Comparison of ENCODE assay signal across 8 mouse cellular contexts in genomic region chr5:121601547-121602299, GRCm38 (mm10). TPM values are rescaled to one million over a fixed set of nuclear protein-coding genes. Genes with fewer than 3 reads are reported as not detected.
DNase-seq lines count a peak whose midpoint lies in the region; ATAC-seq lines count a peak whose summit lies in the region.

No protein-coding gene starts in this region.

- 0 out of 2 replicates have a peak overlapping the region, but pooled peaks have one; percentile 16 for H3K4me3 ChIP-seq in embryonic facial prominence, embryonic 10.5 days
- no peak overlapping the region for H3K4me3 ChIP-seq in heart, embryonic 10.5 days
- no peak overlapping the region for H3K4me3 ChIP-seq in liver, embryonic 13.5 days (replicated peaks)

- no peaks in the 10 kb centered on the region for H3K36me3 ChIP-seq in embryonic facial prominence, embryonic 10.5 days (replicated peaks)
- H3K36me3 ChIP-seq in heart, embryonic 10.5 days: no peaks in the 10 kb centered on the region
- H3K36me3 ChIP-seq in liver, embryonic 13.5 days: no peaks in the 10 kb centered on the region

- no peak overlapping the region for H3K4me2 ChIP-seq in liver, embryonic 13.5 days

- no peak overlapping the region for H3K9ac ChIP-seq in liver, embryonic 13.5 days

- DNase-seq in CD4-positive helper T cell, adult 2 months (ENCODE audit: low read depth, low spot score): peak; percentile 79
- DNase-seq in adrenal gland, postnatal 14 days: peak; percentile 95
- DNase-seq in embryonic facial prominence, embryonic 10.5 days (ENCODE audit: low spot score): peak; percentile 86
- DNase-seq in heart, embryonic 10.5 days (ENCODE audit: low spot score): peak; percentile 91
- peak; percentile 96 for DNase-seq in kidney, postnatal 10 days
- DNase-seq in liver, embryonic 13.5 days: peak; percentile 74
- peak; percentile 91 for DNase-seq in ovary, postnatal 14 days (ENCODE audit: low spot score)
- DNase-seq in thymus, postnatal 10 days (ENCODE audit: low spot score in 2 of 2): peak; percentile 71 to 92

- ATAC-seq in liver, embryonic 13.5 days (ENCODE audit: low read depth): no peak

- WGBS in embryonic facial prominence, embryonic 10.5 days: 31% methylated on average over 9 of the region's 9 CpGs
- 22% methylated on average over 9 of the region's 9 CpGs for WGBS in heart, embryonic 10.5 days
- 32% methylated on average over 9 of the region's 9 CpGs for WGBS in liver, embryonic 13.5 days (ENCODE audit: insufficient replicate concordance)

- no peaks in the 10 kb centered on the region for H3K9me3 ChIP-seq in embryonic facial prominence, embryonic 10.5 days
- no peaks in the 10 kb centered on the region for H3K9me3 ChIP-seq in heart, embryonic 10.5 days
- H3K9me3 ChIP-seq in liver, embryonic 13.5 days (replicated peaks): no peaks in the 10 kb centered on the region

- peaks cover 20% of the 10 kb centered on the region for H3K4me1 ChIP-seq in embryonic facial prominence, embryonic 10.5 days
- peaks cover 13% of the 10 kb centered on the region; the same call in 1 of the 2 replicates for H3K4me1 ChIP-seq in heart, embryonic 10.5 days
- H3K4me1 ChIP-seq in liver, embryonic 13.5 days (replicated peaks): peaks cover 17% of the 10 kb centered on the region

- no peak overlapping the region for H3K27ac ChIP-seq in embryonic facial prominence, embryonic 10.5 days (replicated peaks)
- no peak overlapping the region; the same call in 1 of the 2 replicates for H3K27ac ChIP-seq in heart, embryonic 10.5 days
- no peak overlapping the region for H3K27ac ChIP-seq in liver, embryonic 13.5 days

- no peaks in the 10 kb centered on the region; the same call in none of the 2 replicates for H3K27me3 ChIP-seq in embryonic facial prominence, embryonic 10.5 days (replicated peaks; ENCODE audit: low read depth, poor library complexity, severe bottlenecking)
- H3K27me3 ChIP-seq in heart, embryonic 10.5 days (ENCODE audit: insufficient read depth, poor library complexity, severe bottlenecking): peaks cover 15% of the 10 kb centered on the region; the same call in 1 of the 2 replicates
- H3K27me3 ChIP-seq in liver, embryonic 13.5 days: no peaks in the 10 kb centered on the region

RNA-seq across cellular contexts. Expression of gene Aldh2, which starts 8.1 kb away (rescaled TPM):
- total RNA-seq in adrenal gland, postnatal 14 days (2021): 1,038 and 1,196 TPM in 2 replicates
- polyA plus RNA-seq in embryonic facial prominence, embryonic 10.5 days (2016; fragmentation: Nextera tagmentation; extraction: Ambion mirVana): 145 and 157 TPM in 2 replicates
- polyA plus RNA-seq in heart, embryonic 10.5 days (2016; fragmentation: Nextera tagmentation; extraction: Ambion mirVana): 59.9 and 90.3 TPM in 2 replicates
- polyA plus RNA-seq in liver, embryonic 13.5 days (2015; fragmentation: Nextera tagmentation; extraction: Ambion mirVana): 123 and 138 TPM in 2 replicates

RNA-seq across cellular contexts. Expression of gene Acad12, which starts 17.0 kb away (rescaled TPM):
- total RNA-seq in adrenal gland, postnatal 14 days (2021): 25.1 and 29.1 TPM in 2 replicates
- 1.7 and 2.6 TPM in 2 replicates for polyA plus RNA-seq in embryonic facial prominence, embryonic 10.5 days (2016; fragmentation: Nextera tagmentation; extraction: Ambion mirVana)
- 4.7 and 6.1 TPM in 2 replicates for polyA plus RNA-seq in heart, embryonic 10.5 days (2016; fragmentation: Nextera tagmentation; extraction: Ambion mirVana)
- polyA plus RNA-seq in liver, embryonic 13.5 days (2015; fragmentation: Nextera tagmentation; extraction: Ambion mirVana): 1.4 TPM in 2 replicates

RNA-seq across cellular contexts. Expression of gene Mapkapk5, which starts 56.0 kb away (rescaled TPM):
- 93.2 and 96.4 TPM in 2 replicates for total RNA-seq in adrenal gland, postnatal 14 days (2021)
- 51.9 TPM in 2 replicates for polyA plus RNA-seq in embryonic facial prominence, embryonic 10.5 days (2016; fragmentation: Nextera tagmentation; extraction: Ambion mirVana)
- polyA plus RNA-seq in heart, embryonic 10.5 days (2016; fragmentation: Nextera tagmentation; extraction: Ambion mirVana): 36.0 and 38.5 TPM in 2 replicates
- polyA plus RNA-seq in liver, embryonic 13.5 days (2015; fragmentation: Nextera tagmentation; extraction: Ambion mirVana): 27.4 and 29.1 TPM in 2 replicates

RNA-seq across cellular contexts. Expression of gene Adam1a, which starts 56.4 kb away (rescaled TPM):
- total RNA-seq in adrenal gland, postnatal 14 days (2021): 5.7 and 5.8 TPM in 2 replicates
- polyA plus RNA-seq in embryonic facial prominence, embryonic 10.5 days (2016; fragmentation: Nextera tagmentation; extraction: Ambion mirVana): 1.2 and 1.6 TPM in 2 replicates
- 0.78 and 1.4 TPM in 2 replicates for polyA plus RNA-seq in heart, embryonic 10.5 days (2016; fragmentation: Nextera tagmentation; extraction: Ambion mirVana)
- polyA plus RNA-seq in liver, embryonic 13.5 days (2015; fragmentation: Nextera tagmentation; extraction: Ambion mirVana): 0.33 and 0.48 TPM in 2 replicates

RNA-seq across cellular contexts. Expression of gene Gm42878, which starts 56.4 kb away (rescaled TPM):
- not detected in 2 replicates for total RNA-seq in adrenal gland, postnatal 14 days (2021)
- not detected in 2 replicates for polyA plus RNA-seq in embryonic facial prominence, embryonic 10.5 days (2016; fragmentation: Nextera tagmentation; extraction: Ambion mirVana)
- polyA plus RNA-seq in heart, embryonic 10.5 days (2016; fragmentation: Nextera tagmentation; extraction: Ambion mirVana): not detected in 2 replicates
- polyA plus RNA-seq in liver, embryonic 13.5 days (2015; fragmentation: Nextera tagmentation; extraction: Ambion mirVana): not detected in 2 replicates
